Mouse (Mus musculus): ENCODE results near the gene Pkn3.
"Not testable (repeated sequence)": the region's sequence is repeated elsewhere in the genome, so short reads cannot be mapped to it uniquely, and the experiment has no call there.

Pkn3 gene

DNA sequence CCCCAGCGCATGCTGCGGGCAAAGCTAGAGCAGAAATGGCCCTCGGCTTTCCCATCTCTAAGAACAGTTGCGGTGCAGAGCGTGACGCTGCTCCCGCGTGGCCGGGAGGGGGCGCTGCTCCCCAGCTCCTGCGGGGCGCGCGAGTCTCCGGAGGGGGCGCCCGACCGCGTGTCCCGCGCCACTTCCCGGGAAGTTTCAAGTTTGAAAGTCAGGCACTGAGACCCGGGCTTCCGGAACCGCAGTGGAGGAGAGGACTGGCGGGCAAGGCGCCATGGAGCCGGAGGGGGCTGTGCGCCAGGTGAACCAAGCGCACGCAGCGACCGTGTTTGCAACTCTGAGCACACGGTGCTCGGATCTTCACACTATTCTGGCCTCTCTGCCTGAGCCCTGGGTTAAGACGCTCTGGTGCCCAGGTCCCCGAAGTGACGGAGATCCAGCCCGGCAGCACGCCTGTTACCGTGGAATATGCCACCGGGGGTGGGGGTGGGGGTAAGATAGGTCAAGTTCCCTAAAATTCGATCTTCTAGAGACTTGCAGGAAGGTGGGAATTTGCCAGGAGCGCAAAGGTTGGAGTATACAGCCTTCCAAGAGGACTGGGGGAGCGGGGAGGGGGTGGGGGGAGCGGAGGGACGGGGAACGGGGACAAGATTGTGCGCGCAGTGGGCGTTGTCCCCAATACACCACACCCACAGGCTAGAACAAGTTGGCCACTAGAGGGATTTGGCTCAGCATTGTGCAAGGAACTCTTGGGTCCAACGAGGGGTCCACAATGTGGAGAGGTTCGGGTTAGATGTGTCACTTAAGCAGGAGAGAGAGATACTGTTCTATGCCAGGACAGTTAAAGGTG, at the start of gene Pkn3:
Gene Pkn3, plus strand, starts transcription at position 183 of the 847 bp plus-strand sequence.
- DNase-seq (ENCODE audit: low spot score in 2 of 2), result peak in 1 of 2 experiments; percentile 77

GRCm38 (mm10) chr2:30032244-30032846, 45.1 kb upstream of the Pkn3 start:
- DNase-seq (ENCODE audit: low spot score in 2 of 2), result no peak

DNA sequence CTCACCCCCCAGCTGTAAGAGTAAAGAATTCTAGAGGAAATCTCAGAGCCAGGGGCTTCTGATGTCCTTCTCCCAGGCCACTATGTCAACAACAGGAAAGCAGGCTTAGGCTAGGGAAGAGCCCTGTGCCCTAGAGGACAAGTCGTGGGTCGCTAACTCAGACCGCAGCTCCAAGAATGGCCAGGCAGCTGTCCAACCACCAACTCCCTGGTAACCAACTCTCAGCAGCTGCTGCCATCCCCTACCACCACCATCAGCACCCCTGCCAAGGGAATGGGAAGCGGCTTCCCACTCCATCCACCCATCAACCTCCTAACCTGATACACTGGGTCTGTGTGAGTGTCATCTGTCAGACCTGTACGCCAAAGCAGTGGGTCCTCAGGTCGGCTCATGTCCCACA, 44.5 kb upstream of the Pkn3 start:
- DNase-seq (ENCODE audit: low spot score in 2 of 2), result no peak

DNA sequence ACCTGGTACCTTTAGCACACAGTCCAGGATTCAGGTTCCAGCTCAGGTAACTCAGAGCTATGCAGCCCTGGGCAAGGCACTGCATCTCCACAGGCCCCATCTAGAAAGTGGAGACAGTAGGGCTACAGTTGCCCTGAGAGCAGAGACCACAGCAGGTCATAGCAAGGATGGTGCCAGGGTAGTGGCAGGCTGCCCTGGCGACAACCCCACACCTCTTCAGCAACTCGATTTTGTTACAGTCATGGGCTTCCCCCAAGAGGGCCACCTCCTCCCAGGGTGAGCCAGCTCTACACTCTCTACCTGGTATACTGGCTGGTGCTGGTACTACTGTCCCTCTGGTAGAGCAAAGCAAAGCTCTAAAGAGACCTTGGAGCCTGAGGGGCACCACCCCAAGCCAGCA, 39.7 kb upstream of the Pkn3 start:
- no peak for DNase-seq (ENCODE audit: low spot score in 2 of 2)

- no peak for DNase-seq (ENCODE audit: low spot score in 2 of 2)
These were observed 39.1 kb upstream of the Pkn3 start for GRCm38 (mm10) chr2:30038370-30038769.

DNA sequence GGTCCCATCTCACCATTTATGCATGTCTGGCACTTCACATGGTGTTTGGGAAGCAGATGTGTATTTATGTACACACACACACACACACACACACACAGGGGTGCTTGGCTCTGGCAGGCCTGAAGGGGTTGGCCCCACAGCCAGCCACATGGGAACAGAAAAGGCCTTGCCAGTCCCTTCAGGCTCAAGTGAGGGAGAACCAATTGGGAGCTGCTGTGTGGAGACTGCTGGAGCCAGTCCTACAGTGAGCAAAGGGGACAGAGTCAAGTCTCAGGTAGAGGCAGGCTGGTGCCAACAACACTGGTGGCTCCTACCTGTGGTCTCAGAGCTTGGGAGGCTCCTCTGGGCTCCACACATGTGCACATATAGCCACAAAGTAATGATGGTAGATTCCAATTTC, 37.8 kb upstream of the Pkn3 start:
- no peak for DNase-seq (ENCODE audit: low spot score in 2 of 2)

GRCm38 (mm10) chr2:30042445-30042844, 35.0 kb upstream of the Pkn3 start:
- DNase-seq (ENCODE audit: low spot score in 2 of 2), result peak in 1 of 2 experiments; percentile 71

DNA sequence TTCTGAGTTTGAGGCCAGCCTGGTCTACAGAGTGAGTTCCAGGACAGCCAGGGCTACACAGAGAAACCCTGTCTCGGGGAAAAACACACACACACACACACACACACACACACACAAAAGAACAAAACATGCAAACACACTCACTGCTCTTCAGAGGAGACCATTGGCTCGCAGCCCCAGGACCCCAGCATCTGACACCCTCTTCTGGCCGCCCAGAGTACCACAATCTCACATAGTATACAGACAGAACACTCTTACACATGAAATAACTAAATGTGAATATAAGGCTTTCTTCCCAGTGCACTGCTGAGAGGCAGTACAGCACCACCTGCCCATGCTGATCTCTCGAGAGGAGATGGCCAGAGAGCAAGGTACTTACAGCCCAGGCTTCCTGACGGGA, 32.9 kb upstream of the Pkn3 start:
- DNase-seq (ENCODE audit: low spot score in 2 of 2), result no peak

- DNase-seq (ENCODE audit: low spot score in 2 of 2), result no peak
These were observed 30.4 kb upstream of the Pkn3 start for GRCm38 (mm10) chr2:30047127-30047526.

DNA sequence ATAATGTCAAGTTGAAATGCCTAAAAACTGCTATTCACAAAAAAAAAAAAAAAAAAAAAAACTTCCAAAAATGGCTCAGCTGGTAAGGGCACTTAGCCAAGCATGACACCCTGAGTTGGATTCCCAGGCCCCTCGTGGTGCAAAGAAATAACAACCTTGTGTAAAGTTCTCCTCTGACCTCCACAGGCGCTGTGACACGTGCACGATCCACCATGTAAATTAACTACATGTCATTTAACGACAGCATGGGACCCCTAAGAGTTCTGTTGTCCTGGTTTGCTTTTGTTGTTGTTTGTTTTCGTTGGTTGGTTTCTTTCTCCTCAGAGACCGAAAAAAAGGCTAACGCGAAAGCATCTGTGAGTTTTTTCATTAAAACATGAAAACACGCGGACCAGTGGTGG, 29.4 kb upstream of the Pkn3 start:
- no peak for DNase-seq (ENCODE audit: low spot score in 2 of 2)

DNA sequence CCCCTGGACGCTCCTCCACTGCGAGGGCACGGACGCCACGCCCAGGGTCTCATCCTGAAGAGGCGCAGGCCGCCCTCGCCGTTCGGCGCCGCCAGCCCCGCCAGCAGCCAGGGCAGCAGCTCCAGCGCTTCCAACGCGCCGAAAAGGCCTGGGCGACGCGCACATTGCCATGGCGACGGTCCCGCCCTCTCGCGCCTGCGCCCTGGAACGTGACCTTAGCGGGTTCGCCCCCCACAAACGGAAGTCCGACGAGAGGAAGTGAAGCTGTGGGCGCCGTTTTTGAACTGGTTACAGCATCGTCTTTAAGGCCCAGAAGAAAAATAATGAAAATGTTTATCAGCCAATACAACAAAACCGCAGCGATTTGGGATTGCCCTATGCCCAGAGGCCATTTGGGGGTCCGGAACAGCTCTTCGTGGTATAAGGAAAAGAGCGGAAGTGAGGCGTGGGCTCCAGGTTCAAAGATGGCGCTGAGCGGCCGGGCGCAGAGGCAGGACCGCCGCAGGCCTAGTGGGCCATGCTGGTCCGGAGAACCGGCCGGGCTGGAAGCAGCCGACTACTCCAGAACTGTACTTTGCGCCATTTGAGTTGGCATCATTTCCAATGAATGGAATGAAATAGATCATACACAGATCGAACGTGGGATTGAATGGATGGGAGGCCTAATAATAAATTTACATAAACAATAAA, 28.6 kb upstream of the Pkn3 start, which contains the start of gene Wdr34:
Gene Wdr34, minus strand, starts transcription at position 183 of the 690 bp plus-strand sequence.
- peak; percentile 93 to 96 for DNase-seq (ENCODE audit: low spot score in 2 of 2)

- DNase-seq (ENCODE audit: low spot score in 2 of 2), result no peak
These were observed 27.7 kb upstream of the Pkn3 start for GRCm38 (mm10) chr2:30049831-30050230.

DNA sequence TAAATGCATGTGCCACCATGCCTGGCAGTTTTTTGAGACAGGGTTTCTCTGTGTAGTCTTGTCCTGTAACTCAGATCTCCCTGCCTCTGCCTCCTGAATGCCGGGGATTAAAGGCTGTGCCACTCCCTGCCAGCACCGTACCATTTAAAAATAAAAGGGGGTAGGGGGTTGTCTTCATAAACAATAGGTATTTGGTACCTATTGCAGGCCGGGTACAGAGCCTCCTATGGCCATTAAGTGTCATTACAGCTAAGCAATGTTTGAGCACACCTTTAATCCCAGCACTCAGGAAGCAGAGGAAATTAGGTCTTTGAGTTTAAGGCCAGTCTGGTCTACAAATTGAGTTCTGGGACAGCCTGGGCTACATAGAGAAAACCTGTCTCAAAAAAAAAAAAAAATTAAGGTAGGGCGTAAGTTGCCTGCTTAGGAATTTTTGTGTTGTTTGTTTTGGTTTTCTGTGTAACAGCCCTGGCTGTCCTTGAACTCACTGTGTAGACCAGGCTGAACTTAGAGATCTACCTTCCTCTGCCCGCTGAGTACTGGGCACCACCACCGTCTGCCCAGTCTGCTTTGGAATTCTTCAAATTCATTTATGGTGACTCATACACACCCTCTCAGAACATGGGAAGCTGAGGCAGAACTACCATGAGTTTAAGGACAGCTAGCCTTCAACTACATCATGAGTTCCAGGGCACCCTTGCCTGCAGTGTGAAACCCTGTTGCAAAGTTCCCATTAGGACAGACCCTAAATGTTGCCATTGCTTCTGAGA, 25.3 kb upstream of the Pkn3 start:
- no peak for DNase-seq (ENCODE audit: low spot score in 2 of 2)

DNA sequence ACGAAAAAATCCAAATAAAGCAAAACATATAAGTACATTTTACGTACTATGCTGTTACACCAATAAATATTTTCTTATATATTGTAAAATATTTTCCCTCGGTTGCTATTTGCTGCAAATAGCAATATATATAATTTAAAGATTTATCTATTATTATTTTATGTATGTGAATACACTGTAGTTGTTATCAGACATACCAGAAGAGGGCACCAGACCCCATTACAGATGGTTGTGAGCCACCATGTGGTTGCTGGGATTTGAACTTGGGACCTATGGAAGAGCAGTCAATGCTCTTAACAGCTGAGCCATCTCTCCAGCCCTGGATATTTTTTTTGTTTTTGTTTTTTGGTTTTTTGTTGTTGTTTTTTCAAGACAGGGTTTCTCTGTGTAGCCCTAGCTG, 22.2 kb upstream of the Pkn3 start:
- DNase-seq (ENCODE audit: low spot score in 2 of 2), result not testable (repeated sequence)

DNA sequence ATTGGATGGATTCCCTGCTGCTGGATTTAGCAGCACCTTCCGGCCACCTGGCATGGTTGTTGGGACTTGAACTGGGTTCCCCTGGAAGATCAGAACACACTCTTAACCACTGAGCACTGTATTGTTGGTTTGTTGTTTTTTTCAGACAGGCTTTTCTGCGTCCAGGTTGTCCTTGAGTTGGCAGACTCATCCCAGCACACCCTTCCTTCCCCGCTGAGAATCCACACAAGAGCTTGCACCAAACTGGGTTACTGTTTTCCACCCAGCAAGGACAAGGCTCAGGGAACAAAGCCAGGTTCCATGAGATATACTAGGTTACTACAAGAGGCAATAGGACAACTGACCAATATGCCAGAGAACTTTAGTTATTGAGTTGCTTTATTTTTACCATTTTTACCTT, 20.7 kb upstream of the Pkn3 start:
- no peak for DNase-seq (ENCODE audit: low spot score in 2 of 2)

- DNase-seq (ENCODE audit: low spot score in 2 of 2), result no peak
These were observed 20.1 kb upstream of the Pkn3 start, which contains the start of gene Set for GRCm38 (mm10) chr2:30057223-30057904. Gene Set (plus strand): TSS chr2:30057378.

DNA sequence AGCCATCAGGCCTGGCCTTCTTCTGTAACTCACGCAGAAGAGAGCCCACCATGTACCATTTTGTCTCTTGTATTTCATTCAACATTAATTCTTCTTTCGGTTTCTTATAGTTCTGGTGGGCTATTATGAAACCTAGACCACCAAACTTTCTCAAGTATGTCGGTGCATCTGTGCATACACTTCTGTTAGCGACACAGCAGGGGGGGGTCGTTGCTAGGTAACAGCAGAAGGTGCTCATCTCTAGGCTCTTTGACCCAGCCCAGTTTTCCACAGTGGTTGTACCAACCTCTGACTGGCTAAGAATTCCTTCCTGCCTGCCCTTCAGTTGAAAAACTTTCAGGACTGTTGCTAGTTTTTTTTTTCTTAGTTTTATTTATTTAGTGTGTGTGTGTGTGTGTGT, 19.1 kb upstream of the Pkn3 start:
- DNase-seq (ENCODE audit: low spot score in 2 of 2), result no peak

DNA sequence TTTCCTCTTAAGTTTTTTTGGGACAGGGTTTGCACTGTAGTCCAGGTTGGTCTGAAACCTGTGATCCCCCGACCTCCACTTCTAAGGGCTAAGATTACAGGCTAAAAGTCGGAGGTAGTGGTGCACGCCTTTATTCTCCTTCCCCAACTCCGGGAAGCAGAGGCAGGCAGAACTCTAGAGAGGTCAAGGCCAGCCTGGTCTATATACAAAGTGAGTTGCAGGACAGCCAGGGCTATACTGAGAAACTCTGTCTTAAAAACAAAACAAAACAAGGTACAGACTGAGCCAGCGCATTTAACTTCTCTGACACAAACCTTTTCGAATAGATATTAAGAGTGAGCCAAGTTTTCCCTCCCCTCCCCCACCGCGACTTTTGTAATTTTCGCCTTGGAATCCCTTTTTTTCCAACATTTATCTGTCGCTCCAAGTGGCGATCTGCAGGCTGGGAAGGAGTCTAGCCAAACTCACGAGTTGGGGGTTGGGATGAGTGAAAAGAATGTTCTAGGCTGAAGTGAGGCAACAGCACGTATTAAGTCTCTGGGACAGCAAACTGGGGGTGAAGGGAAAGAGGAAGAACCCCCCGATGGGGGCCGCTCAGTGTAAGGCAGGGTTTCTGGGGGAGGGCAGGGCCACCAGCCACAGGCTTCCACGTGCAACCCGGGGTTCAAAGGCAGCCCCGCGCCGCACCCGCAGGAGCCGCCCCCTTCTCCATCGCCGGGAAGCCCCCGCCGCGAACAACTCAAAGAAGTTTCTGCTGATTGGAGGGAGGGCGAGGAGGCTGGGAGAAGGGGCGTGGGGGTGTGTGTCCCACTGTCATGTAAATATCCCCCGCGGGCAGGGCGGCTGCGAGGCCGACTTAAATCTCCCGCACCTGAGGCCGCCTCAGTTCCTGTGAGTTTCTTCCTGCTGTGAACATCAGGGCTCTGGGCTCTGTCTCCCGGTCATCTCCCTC, 16.0 kb upstream of the Pkn3 start:
- DNase-seq (ENCODE audit: low spot score in 2 of 2), result peak in 1 of 2 experiments; percentile 27

DNA sequence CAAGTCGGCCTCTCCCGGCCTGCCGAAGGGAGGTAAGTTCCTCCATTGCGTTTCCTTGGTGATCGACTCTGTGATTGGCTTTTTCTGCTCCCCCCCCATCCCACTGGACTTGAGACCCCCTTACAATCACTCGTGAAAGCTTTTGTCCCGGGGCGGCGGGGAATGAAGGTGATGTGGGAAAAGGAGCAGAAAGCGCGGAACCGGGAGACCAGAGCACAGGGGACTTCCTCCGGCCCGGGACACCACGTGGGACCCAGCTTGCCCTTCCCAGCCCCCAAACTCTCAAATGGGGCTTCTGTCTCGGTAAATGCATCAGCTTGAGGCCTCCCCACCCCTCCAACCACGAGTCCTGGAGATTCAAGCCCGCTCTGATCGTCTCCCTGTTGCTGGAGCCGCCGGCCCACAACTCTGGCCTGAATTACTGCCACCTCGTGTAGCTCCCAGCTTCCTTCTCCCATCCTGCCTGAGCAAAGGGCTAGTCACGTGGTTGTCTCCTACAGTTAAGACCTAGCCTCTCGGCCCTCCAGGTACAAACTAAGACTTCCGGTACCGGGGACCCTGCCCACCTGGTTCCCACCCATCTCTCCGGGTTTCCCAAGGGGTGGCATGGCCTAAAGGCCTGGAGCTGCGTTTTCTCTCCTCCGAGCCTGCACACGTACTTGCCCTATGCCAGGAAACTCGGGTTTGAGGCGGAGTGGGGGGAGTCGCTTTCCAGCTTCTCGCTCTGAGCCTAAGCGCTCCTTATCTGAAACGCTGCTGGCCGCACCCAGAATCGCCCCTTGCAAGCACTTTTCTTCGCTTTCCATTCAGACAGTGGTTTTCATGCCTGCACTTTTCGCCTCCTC, 15.0 kb upstream of the Pkn3 start:
- DNase-seq (ENCODE audit: low spot score in 2 of 2), result peak in 1 of 2 experiments; percentile 34
